Mouse (Mus musculus): ENCODE measurements around the gene Ube2q1.

- TF ChIP-seq CTCF (IDR thresholded peaks at IDR 0.05; ENCODE audit: borderline replicate concordance, control insufficient read depth, extremely low read depth, insufficient read depth, low read length, poor library complexity) (no peak; the same call in 1 of the 2 replicates), POLR2A (IDR thresholded peaks at IDR 0.05; ENCODE audit: control insufficient read depth, extremely low read depth, insufficient read depth, low read length, poor library complexity) (no peak)
Observed at GRCm38 (mm10) chr3:89764119-89764724, 9.2 kb upstream of the Ube2q1 start, which contains the start of gene Chrnb2.
